Mouse (Mus musculus) stomach, postnatal 0 days (tissue): ENCODE measurements around the gene Trim63. TPM values are rescaled to one million over a fixed set of nuclear protein-coding genes. Genes with fewer than 3 reads are reported as not detected.
"Not testable (repeated sequence)": the region's sequence is repeated elsewhere in the genome, so short reads cannot be mapped to it uniquely, and the experiment has no call there.

Source experiments
- ATAC-seq: fragments of 200-750 bp; cut with Nextera tagmentation; 2 replicates; pipeline ENCODE4 v1.8.0; 2017; ENCODE audit not compliant: low FRiP score, low TSS enrichment
- DNase-seq: peaks from one replicate; pipeline ENCODE4 v3.0.0-alpha.2; 2016; ENCODE audit warnings: low spot score
- H3K27ac ChIP-seq: fragments of 300-500 bp; sonication (generic); replicated peaks from 2 replicates; pipeline ENCODE4 v1.5.1; 2014; ENCODE audit warnings: mild to moderate bottlenecking, control low read depth
- H3K27me3 ChIP-seq: fragments of 300-500 bp; sonication (generic); 2 replicates; pipeline ENCODE4 v1.6.1; 2014; ENCODE audit warnings: low read length; ENCODE audit not compliant: control insufficient read depth, insufficient read depth
- H3K36me3 ChIP-seq: fragments of 300-500 bp; sonication (generic); 2 replicates; pipeline ENCODE4 v1.6.1; 2014; ENCODE audit warnings: low read length, mixed read lengths; ENCODE audit not compliant: control insufficient read depth, insufficient read depth
- H3K4me1 ChIP-seq: fragments of 300-500 bp; sonication (generic); replicated peaks from 2 replicates; pipeline ENCODE4 v1.6.1; 2014; ENCODE audit warnings: antibody characterized with exemption; ENCODE audit not compliant: control insufficient read depth, insufficient read depth
- H3K4me2 ChIP-seq: fragments of 300-500 bp; sonication (generic); replicated peaks from 2 replicates; pipeline ENCODE4 v1.6.1; 2014; ENCODE audit warnings: low read depth, mild to moderate bottlenecking, control low read depth, moderate library complexity
- H3K4me3 ChIP-seq: fragments of 300-500 bp; sonication (generic); 2 replicates; pipeline ENCODE4 v1.5.1; 2014; ENCODE audit warnings: low read depth, low read length, control low read depth
- H3K9ac ChIP-seq: fragments of 300-500 bp; sonication (generic); 2 replicates; pipeline ENCODE4 v1.6.1; 2014; ENCODE audit warnings: mild to moderate bottlenecking, low read length, control low read depth, mixed read lengths
- H3K9me3 ChIP-seq: fragments of 300-500 bp; sonication (generic); 2 replicates; pipeline ENCODE4 v1.6.1; 2016; ENCODE audit warnings: low read length; ENCODE audit not compliant: control insufficient read depth
- CTCF ChIP-seq: IDR thresholded peaks from 2 replicates; pipeline ENCODE4 v1.5.1; 2016; ENCODE audit warnings: antibody characterized with exemption, low read depth, mild to moderate bottlenecking, moderate library complexity
- EP300 ChIP-seq: optimal IDR thresholded peaks from 2 replicates; pipeline ENCODE3; 2016; ENCODE audit warnings: antibody characterized with exemption
- WGBS: fragments of 180-500 bp; shearing (Covaris S2); extraction: QIAGEN DNeasy Blood & Tissue Kit; methylation state at CpG from one replicate; pipeline ENCODE4 v1.1.7; 2014; 5-methylcytosine and 5-hydroxymethylcytosine counted together
- polyA plus RNA-seq: library from polyadenylated mRNA; unstranded; fragments of >200 nt; fragmentation: Nextera tagmentation; extraction: Ambion mirVana; gene quantifications from 2 replicates; pipeline ENCODE4 v1.2.1, GENCODE M21; 2015

Trim63 gene
- polyA plus RNA-seq, 1 experiment from 2014 or later = 0.13 TPM

DNA sequence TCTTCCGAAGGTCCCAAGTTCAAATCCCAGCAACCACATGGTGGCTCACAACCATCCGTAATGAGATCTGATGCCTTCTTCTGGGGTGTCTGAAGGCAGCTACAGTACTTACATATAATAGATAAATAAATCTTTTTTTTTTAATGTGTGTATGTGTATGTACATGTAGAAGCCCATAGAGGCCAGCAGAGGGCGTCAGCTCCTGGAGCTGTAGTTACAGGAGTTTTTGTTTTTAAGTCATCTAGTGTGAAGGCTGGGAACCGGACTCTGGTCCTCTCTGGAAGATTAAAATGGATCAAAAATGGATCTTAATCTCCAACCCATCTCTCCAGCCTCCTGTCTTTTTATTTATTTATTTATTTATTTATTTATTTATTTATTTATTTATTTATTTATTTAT lies 18.8 kb upstream of the Trim63 start:
- H3K27me3 ChIP-seq, H3K9ac ChIP-seq, H3K4me3 ChIP-seq, H3K36me3 ChIP-seq, H3K4me1 ChIP-seq, ATAC-seq, H3K4me2 ChIP-seq, H3K27ac ChIP-seq, DNase-seq, H3K9me3 ChIP-seq: not testable (repeated sequence)
- 0 out of 2 replicates have a peak, but pooled peaks have one; percentile 10 for TF ChIP-seq CTCF
- 85% methylated on average over 4 of the region's 4 CpGs for WGBS

DNA sequence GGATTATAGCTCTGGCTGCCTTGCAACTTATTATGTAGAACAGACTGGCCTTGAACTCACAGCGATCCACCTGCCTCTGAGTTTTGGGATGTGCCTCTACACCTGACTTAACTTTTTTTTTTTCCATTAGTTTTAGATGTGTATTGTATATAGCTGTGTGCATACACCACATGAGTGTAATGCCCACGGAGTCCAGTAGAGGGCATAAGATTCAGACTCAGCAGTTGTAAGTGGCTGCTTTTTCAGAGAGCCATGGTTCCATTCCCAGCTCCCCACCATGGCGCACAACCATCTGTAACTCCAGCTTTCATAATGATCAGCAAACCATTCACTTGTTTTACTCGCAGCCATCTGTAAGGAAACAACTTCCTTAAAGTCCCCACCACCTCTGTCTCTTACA lies 18.4 kb upstream of the Trim63 start:
- Histone ChIP-seq H3K4me2 (no peak overlapping the region), H3K9me3 (no peaks in the 10 kb centered on the region), H3K4me3 (no peak overlapping the region), H3K27ac (no peak overlapping the region), H3K27me3 (no peaks in the 10 kb centered on the region), H3K4me1 (no peaks in the 10 kb centered on the region), H3K9ac (no peak overlapping the region), H3K36me3 (no peaks in the 10 kb centered on the region)
- no peak for TF ChIP-seq EP300
- TF ChIP-seq CTCF = peak; percentile 33
- WGBS = 87% methylated on average over 4 of the region's 4 CpGs
- ATAC-seq = no peak
- no peak for DNase-seq

DNA sequence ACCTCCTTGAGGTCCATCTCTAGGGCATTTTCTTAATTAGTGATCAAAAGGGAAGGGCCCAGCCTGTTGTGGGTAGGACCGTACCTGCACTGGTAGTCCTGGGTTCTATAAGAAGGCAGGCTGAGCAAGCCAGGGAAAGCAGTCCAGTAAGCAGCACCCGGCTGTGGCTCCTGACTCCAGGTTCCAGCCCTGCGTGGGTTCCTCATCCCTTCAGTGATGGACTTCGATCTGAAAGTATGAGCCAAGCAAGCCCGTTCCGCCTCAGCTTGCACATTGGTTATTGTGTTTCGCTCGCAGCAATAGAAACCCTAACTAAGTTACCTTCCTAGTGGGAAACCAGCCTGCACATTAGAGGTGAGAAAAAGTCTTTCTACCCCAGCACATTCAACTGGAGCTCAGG lies 17.6 kb upstream of the Trim63 start:
- Histone ChIP-seq H3K9me3 (no peaks in the 10 kb centered on the region), H3K27ac (no peak overlapping the region), H3K36me3 (no peaks in the 10 kb centered on the region), H3K27me3 (no peaks in the 10 kb centered on the region), H3K4me3 (no peak overlapping the region), H3K9ac (no peak overlapping the region), H3K4me1 (no peaks in the 10 kb centered on the region), H3K4me2 (no peak overlapping the region)
- WGBS = 94% methylated on average over 8 of the region's 8 CpGs
- DNase-seq = no peak
- TF ChIP-seq EP300 (no peak), CTCF (no peak)
- ATAC-seq = no peak

DNA sequence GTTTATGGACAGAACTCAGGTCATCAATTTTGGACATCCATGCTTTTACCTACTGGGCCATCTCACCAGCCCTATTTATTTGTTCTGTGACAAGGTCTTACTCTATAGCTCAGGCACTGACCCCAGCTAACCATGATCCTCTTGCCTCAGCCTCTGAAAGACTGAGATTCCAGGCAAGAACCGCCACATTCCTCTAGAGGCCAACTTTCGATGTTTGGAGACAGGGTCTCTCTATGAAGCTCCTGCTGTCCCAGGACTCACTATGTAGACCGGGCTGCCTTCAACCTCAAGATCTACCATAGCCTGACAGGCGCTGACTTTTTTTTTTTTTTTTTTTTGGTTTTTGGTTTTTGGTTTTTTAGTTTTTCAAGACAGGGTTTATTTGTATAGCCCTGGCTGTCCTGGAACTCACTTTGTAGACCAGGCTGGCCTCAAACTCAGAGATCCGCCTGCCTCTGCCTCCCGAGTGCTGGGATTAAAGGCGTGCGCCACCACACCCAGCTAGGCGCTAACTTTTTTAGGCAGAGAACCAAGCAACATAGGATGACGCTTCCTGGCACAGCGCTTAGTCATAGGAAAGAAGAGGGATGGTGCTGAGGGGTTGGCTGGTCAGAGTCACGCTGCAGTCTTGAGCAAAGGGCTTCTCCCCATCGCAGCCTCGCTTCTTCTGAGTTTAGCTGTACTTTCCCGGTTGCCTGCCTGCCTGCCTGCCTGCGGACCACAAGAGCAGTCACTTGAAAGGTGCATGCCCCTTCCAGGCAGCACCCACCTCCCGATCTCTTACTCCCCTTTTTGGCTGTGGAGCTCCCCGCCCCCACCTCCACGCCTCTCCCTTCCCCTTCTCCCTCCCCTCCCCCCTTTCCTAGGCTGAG lies 16.1 kb upstream of the Trim63 start:
- Histone ChIP-seq H3K36me3 (no peaks in the 10 kb centered on the region), H3K9me3 (no peaks in the 10 kb centered on the region), H3K4me1 (no peaks in the 10 kb centered on the region), H3K4me2 (no peak overlapping the region), H3K4me3 (no peak overlapping the region), H3K27ac (no peak overlapping the region), H3K9ac (no peak overlapping the region), H3K27me3 (no peaks in the 10 kb centered on the region)
- DNase-seq (no peak), ATAC-seq (no peak)
- WGBS = 70% methylated on average over 19 of the region's 19 CpGs
- TF ChIP-seq CTCF (no peak), EP300 (no peak)

DNA sequence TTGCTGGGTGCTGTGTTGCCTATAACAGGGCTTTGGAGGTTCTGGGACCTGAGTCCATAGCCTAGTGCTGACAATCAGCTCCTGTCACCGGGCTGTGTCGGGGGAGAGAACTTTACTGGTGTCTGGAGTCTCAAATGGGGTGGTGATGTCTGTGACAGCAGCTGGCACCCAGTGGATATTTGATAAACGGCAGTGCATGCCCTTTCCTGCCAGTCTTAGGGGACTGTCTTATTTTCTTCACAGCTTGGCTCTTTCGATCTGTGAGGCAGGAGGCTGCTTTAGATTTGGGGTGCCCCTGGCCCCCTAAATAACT lies 15.5 kb upstream of the Trim63 start:
- Histone ChIP-seq H3K4me2 (no peak overlapping the region), H3K4me3 (no peak overlapping the region), H3K27me3 (no peaks in the 10 kb centered on the region), H3K9ac (no peak overlapping the region), H3K36me3 (no peaks in the 10 kb centered on the region), H3K4me1 (no peaks in the 10 kb centered on the region), H3K27ac (no peak overlapping the region), H3K9me3 (no peaks in the 10 kb centered on the region)
- no peak for DNase-seq
- TF ChIP-seq EP300 = no peak
- TF ChIP-seq CTCF = no peak
- WGBS = 42% methylated on average over 4 of the region's 4 CpGs
- no peak for ATAC-seq

DNA sequence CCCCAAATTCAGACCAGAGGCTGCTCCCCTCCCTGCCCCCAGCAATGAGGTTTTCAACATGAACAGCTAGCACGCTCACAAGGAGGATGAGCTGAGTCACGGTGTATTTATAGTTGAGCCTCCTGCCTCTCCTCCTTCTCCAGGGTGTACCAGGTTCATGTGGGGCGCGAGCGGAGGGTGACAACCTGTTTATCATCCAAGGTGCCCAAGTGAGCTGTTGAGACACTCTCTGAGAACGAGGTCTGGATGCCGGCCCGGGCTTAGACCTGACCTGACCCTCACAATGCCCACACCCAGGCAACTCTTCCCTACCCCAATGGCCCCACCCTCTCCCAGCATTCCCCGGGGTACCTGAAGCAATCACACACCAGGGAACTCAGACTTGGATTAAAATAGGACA lies 14.6 kb upstream of the Trim63 start:
- WGBS = 48% methylated on average over 9 of the region's 9 CpGs
- DNase-seq = no peak

More for the DNA sequence above, 14.6 kb upstream of the Trim63 start:
- ATAC-seq = peak; percentile 62
- Histone ChIP-seq H3K9me3 (no peaks in the 10 kb centered on the region), H3K4me3 (no peak overlapping the region), H3K27me3 (no peaks in the 10 kb centered on the region), H3K9ac (no peak overlapping the region), H3K4me2 (no peak overlapping the region), H3K4me1 (no peaks in the 10 kb centered on the region), H3K27ac (no peak overlapping the region), H3K36me3 (no peaks in the 10 kb centered on the region)
- TF ChIP-seq EP300 (no peak), CTCF (no peak)
